Mouse (Mus musculus) heart, postnatal 0 days (tissue): ENCODE data around the gene Ndufa4.

Source experiments
- CTCF ChIP-seq: IDR thresholded peaks from 2 replicates; pipeline ENCODE4 v1.5.1; 2016; ENCODE audit warnings: antibody characterized with exemption, control low read depth, low read depth
- EP300 ChIP-seq: IDR thresholded peaks from 2 replicates; pipeline ENCODE4 v1.6.1; 2016; ENCODE audit warnings: antibody characterized with exemption, low read depth

DNA sequence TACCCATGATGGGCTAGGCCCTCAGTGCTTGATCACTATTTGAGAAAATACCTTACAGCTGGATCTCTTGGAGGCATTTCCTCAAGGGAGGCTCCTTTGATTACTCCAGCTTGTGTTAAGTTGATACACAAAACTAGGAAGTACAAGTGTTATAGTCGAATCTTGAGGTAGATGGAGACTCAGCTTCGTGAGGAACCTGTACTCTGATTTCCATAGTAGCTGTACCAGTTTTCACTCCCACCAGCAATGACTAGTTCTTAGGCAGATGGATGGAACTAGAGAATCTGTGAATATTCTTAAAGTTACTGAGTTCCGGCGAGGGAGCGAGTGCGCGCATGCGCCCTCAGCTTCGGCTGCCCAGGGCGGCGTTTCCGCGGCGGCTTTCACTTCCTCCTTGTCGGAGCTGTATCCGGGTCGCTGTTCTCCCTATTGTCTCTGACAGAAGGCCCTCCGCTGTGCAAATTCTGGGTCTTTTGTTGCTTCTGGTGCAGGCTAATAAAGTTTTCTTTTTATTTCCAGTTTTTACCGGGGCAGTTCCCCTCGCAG lies 18.3 kb upstream of the Ndufa4 start:
- TF ChIP-seq CTCF = no peak
- no peak for TF ChIP-seq EP300
